Mouse (Mus musculus): ENCODE data around the gene Rspry1. TPM values are rescaled to one million over a fixed set of nuclear protein-coding genes. Genes with fewer than 3 reads are reported as not detected.

The Rspry1 gene
- polyA plus RNA-seq, 1 experiment from 2014 or later: 33.3 TPM

GRCm38 (mm10) chr8:94694701-94695100 is 93.0 kb downstream of the Rspry1 start:
- peaks cover 19% of the 10 kb centered on the region for H3K4me1 ChIP-seq (ENCODE audit: control insufficient read depth, insufficient read depth, low read length)
- peaks cover 35% of the 10 kb centered on the region for H3K27me3 ChIP-seq (ENCODE audit: control insufficient read depth, insufficient read depth, low read length)
- H3K9ac ChIP-seq (ENCODE audit: low read length): peak overlapping the region; percentile 76; the same call in 1 of the 2 replicates
- 10% methylated on average over 6 of the region's 6 CpGs for WGBS
- H3K4me3 ChIP-seq (replicated peaks; ENCODE audit: low read length): peak overlapping the region; percentile 47
- peak overlapping the region; percentile 61 for H3K4me2 ChIP-seq (ENCODE audit: low read depth, low read length)
- no peaks in the 10 kb centered on the region for H3K9me3 ChIP-seq (replicated peaks; ENCODE audit: control insufficient read depth, low read length)
- H3K27ac ChIP-seq (ENCODE audit: low read length): no peak overlapping the region
- no peaks in the 10 kb centered on the region for H3K36me3 ChIP-seq (ENCODE audit: control insufficient read depth, insufficient read depth, low read length)
- ATAC-seq (ENCODE audit: insufficient read depth, low FRiP score): no peak

- Histone ChIP-seq H3K27me3 (ENCODE audit: control insufficient read depth, insufficient read depth, low read length) (peaks cover 35% of the 10 kb centered on the region), H3K27ac (ENCODE audit: low read length) (peak overlapping the region; percentile 23; the same call in 1 of the 2 replicates), H3K9me3 (replicated peaks; ENCODE audit: control insufficient read depth, low read length) (no peaks in the 10 kb centered on the region), H3K4me1 (ENCODE audit: control insufficient read depth, insufficient read depth, low read length) (peaks cover 19% of the 10 kb centered on the region), H3K4me3 (replicated peaks; ENCODE audit: low read length) (peak overlapping the region; percentile 47), H3K36me3 (ENCODE audit: control insufficient read depth, insufficient read depth, low read length) (no peaks in the 10 kb centered on the region), H3K4me2 (ENCODE audit: low read depth, low read length) (peak overlapping the region; percentile 61), H3K9ac (ENCODE audit: low read length) (peak overlapping the region; percentile 76)
- ATAC-seq (ENCODE audit: insufficient read depth, low FRiP score): peak; percentile 48; the same call in 1 of the 2 replicates
- 2% methylated on average over 31 of the region's 31 CpGs for WGBS
These were observed 93.7 kb downstream of the Rspry1 start for GRCm38 (mm10) chr8:94695341-94695993.

DNA sequence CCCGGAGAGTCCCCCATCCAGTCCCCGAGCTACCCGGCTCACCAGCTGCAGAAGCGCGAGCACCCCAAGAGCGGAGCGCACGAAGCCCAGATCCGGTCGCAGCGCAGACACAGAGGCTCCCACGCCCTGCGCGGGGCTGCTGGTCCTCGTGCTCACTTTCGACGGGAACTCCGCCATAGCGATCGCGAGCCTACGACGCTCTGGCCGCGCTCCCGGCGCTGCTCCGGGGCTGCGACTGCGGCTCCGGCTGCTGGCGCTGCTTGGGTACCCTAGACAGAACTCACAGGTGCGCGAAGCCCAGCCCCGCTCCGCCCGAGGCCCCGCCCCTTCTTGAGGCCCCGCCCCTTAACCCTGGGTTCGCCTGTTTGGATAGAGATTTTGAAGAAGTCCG is 94.3 kb downstream of the Rspry1 start, which contains the start of gene Pllp:
TSS of gene Pllp (minus strand) at position 285 of the 391 bp plus-strand sequence.
- Histone ChIP-seq H3K4me3 (replicated peaks; ENCODE audit: low read length) (peak within 1 kb of the TSS; percentile 47), H3K4me2 (ENCODE audit: low read depth, low read length) (peak within 1 kb of the TSS; percentile 61), H3K9me3 (replicated peaks; ENCODE audit: control insufficient read depth, low read length) (no peaks in the 10 kb centered on the region), H3K9ac (ENCODE audit: low read length) (peak within 1 kb of the TSS; percentile 76), H3K27ac (ENCODE audit: low read length) (peak within 1 kb of the TSS; percentile 23; the same call in 1 of the 2 replicates), H3K36me3 (ENCODE audit: control insufficient read depth, insufficient read depth, low read length) (no peaks in the 10 kb centered on the region), H3K4me1 (ENCODE audit: control insufficient read depth, insufficient read depth, low read length) (peaks cover 19% of the 10 kb centered on the region), H3K27me3 (ENCODE audit: control insufficient read depth, insufficient read depth, low read length) (peaks cover 35% of the 10 kb centered on the region)
- ATAC-seq (ENCODE audit: insufficient read depth, low FRiP score): peak; percentile 88
- under 1% methylated on average over 41 of the region's 41 CpGs for WGBS

GRCm38 (mm10) chr8:94696566-94696965 is 94.8 kb downstream of the Rspry1 start:
- H3K4me1 ChIP-seq (ENCODE audit: control insufficient read depth, insufficient read depth, low read length): peaks cover 19% of the 10 kb centered on the region
- ATAC-seq (ENCODE audit: insufficient read depth, low FRiP score): no peak
- H3K27ac ChIP-seq (ENCODE audit: low read length): no peak overlapping the region
- no peak overlapping the region for H3K9ac ChIP-seq (ENCODE audit: low read length)
- H3K36me3 ChIP-seq (ENCODE audit: control insufficient read depth, insufficient read depth, low read length): no peaks in the 10 kb centered on the region
- H3K27me3 ChIP-seq (ENCODE audit: control insufficient read depth, insufficient read depth, low read length): peaks cover 35% of the 10 kb centered on the region
- peak overlapping the region; percentile 61 for H3K4me2 ChIP-seq (ENCODE audit: low read depth, low read length)
- H3K4me3 ChIP-seq (replicated peaks; ENCODE audit: low read length): peak overlapping the region; percentile 47
- WGBS: 43% methylated on average over 3 of the region's 3 CpGs
- H3K9me3 ChIP-seq (replicated peaks; ENCODE audit: control insufficient read depth, low read length): no peaks in the 10 kb centered on the region

- 81% methylated on average over 6 of the region's 6 CpGs for WGBS
These were observed 96.2 kb downstream of the Rspry1 start for GRCm38 (mm10) chr8:94697956-94698355.

GRCm38 (mm10) chr8:94699366-94699765 is 97.6 kb downstream of the Rspry1 start:
- H3K4me2 ChIP-seq (ENCODE audit: low read depth, low read length): no peak overlapping the region
- no peak overlapping the region for H3K9ac ChIP-seq (ENCODE audit: low read length)
- 69% methylated on average over 16 of the region's 16 CpGs for WGBS
- H3K36me3 ChIP-seq (ENCODE audit: control insufficient read depth, insufficient read depth, low read length): no peaks in the 10 kb centered on the region
- H3K27me3 ChIP-seq (ENCODE audit: control insufficient read depth, insufficient read depth, low read length): peaks cover 27% of the 10 kb centered on the region
- peaks cover 12% of the 10 kb centered on the region for H3K4me1 ChIP-seq (ENCODE audit: control insufficient read depth, insufficient read depth, low read length)
- H3K27ac ChIP-seq (ENCODE audit: low read length): no peak overlapping the region
- no peak for ATAC-seq (ENCODE audit: insufficient read depth, low FRiP score)
- H3K9me3 ChIP-seq (replicated peaks; ENCODE audit: control insufficient read depth, low read length): no peaks in the 10 kb centered on the region
- H3K4me3 ChIP-seq (replicated peaks; ENCODE audit: low read length): no peak overlapping the region

More at GRCm38 (mm10) chr8:94697956-94698355, 96.2 kb downstream of the Rspry1 start:
- Histone ChIP-seq H3K27me3 (ENCODE audit: control insufficient read depth, insufficient read depth, low read length) (peaks cover 35% of the 10 kb centered on the region), H3K4me1 (ENCODE audit: control insufficient read depth, insufficient read depth, low read length) (peaks cover 12% of the 10 kb centered on the region), H3K9me3 (replicated peaks; ENCODE audit: control insufficient read depth, low read length) (no peaks in the 10 kb centered on the region), H3K4me3 (replicated peaks; ENCODE audit: low read length) (no peak overlapping the region), H3K36me3 (ENCODE audit: control insufficient read depth, insufficient read depth, low read length) (no peaks in the 10 kb centered on the region), H3K4me2 (ENCODE audit: low read depth, low read length) (no peak overlapping the region), H3K27ac (ENCODE audit: low read length) (no peak overlapping the region), H3K9ac (ENCODE audit: low read length) (no peak overlapping the region)
- ATAC-seq (ENCODE audit: insufficient read depth, low FRiP score): no peak

- 75% methylated on average over 4 of the region's 4 CpGs for WGBS
- no peaks in the 10 kb centered on the region for H3K36me3 ChIP-seq (ENCODE audit: control insufficient read depth, insufficient read depth, low read length)
- no peak overlapping the region for H3K4me2 ChIP-seq (ENCODE audit: low read depth, low read length)
- peaks cover 19% of the 10 kb centered on the region for H3K27me3 ChIP-seq (ENCODE audit: control insufficient read depth, insufficient read depth, low read length)
- no peaks in the 10 kb centered on the region for H3K9me3 ChIP-seq (replicated peaks; ENCODE audit: control insufficient read depth, low read length)
- H3K4me3 ChIP-seq (replicated peaks; ENCODE audit: low read length): no peak overlapping the region
- peaks cover 4% of the 10 kb centered on the region; the same call in 1 of the 2 replicates for H3K4me1 ChIP-seq (ENCODE audit: control insufficient read depth, insufficient read depth, low read length)
- no peak overlapping the region for H3K27ac ChIP-seq (ENCODE audit: low read length)
- H3K9ac ChIP-seq (ENCODE audit: low read length): no peak overlapping the region
- ATAC-seq (ENCODE audit: insufficient read depth, low FRiP score): no peak
These were observed 98.7 kb downstream of the Rspry1 start for GRCm38 (mm10) chr8:94700421-94700935.

- Histone ChIP-seq H3K9me3 (replicated peaks; ENCODE audit: control insufficient read depth, low read length) (no peaks in the 10 kb centered on the region), H3K4me2 (ENCODE audit: low read depth, low read length) (peak overlapping the region; percentile 83; the same call in 1 of the 2 replicates), H3K27me3 (ENCODE audit: control insufficient read depth, insufficient read depth, low read length) (peaks cover 5% of the 10 kb centered on the region; the same call in 1 of the 2 replicates), H3K4me1 (ENCODE audit: control insufficient read depth, insufficient read depth, low read length) (peaks cover 7% of the 10 kb centered on the region), H3K4me3 (replicated peaks; ENCODE audit: low read length) (no peak overlapping the region), H3K9ac (ENCODE audit: low read length) (no peak overlapping the region), H3K36me3 (ENCODE audit: control insufficient read depth, insufficient read depth, low read length) (no peaks in the 10 kb centered on the region), H3K27ac (ENCODE audit: low read length) (no peak overlapping the region)
- no peak for ATAC-seq (ENCODE audit: insufficient read depth, low FRiP score)
- WGBS: 71% methylated on average over 3 of the region's 3 CpGs
These were observed 100.4 kb downstream of the Rspry1 start for GRCm38 (mm10) chr8:94702156-94702555.
